Mouse (Mus musculus): ENCODE results near the gene Wtap. TPM values are rescaled to one million over a fixed set of nuclear protein-coding genes. Genes with fewer than 3 reads are reported as not detected.
"Not testable (repeated sequence)": the region's sequence is repeated elsewhere in the genome, so short reads cannot be mapped to it uniquely, and the experiment has no call there.

Gene Wtap
- polyA plus RNA-seq, 1 experiment, result 104 TPM

DNA sequence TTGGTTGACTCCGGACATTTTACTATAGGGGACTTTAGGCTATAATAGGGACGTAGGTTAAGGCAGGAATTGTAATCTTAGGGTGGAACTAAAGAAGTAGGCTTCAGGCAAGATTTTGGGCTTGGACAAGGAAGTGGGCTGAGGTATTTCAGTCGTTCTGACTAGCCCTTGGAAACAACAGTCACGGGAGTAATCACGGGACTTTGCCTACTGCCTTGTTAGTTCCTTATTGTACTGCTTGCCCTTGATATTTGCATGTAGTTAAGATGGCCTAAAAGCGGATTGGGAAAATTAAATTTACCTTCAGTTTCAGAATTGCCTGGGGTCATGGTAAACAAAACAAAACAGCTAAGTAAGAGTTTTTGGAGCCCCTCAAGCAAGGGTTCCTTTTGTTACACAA is 5.1 kb upstream of the Wtap start:
- 0 out of 2 replicates have a peak, but pooled peaks cover under 1% of the 10 kb centered on the region for H3K4me1 ChIP-seq (ENCODE audit: control insufficient read depth, insufficient read depth, low read length)

DNA sequence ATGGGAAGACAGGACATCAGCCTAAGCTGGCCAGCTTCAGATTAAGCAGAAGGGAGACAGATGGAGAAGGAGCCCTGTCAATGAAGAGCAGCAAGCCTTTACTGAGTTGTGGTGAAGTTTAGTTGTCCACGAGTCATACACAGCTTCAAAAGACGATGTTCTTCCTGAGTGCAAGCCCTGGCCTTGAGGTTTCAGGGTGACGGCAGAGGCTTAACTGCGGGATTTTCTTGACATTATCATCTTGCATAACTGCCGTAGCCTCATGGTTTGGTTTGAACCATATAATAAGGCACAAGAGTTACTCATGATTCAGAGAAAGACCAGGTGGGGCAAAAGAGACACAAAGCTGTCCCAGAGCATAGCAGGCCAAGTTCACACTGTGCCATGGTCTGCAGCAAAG is 3.9 kb upstream of the Wtap start:
- no peak overlapping the region for H3K4me3 ChIP-seq (ENCODE audit: insufficient read depth, low read length)
- 0 out of 2 replicates have a peak, but pooled peaks cover 2% of the 10 kb centered on the region for H3K4me1 ChIP-seq (ENCODE audit: control insufficient read depth, insufficient read depth, low read length)
- no peak for TF ChIP-seq CTCF (IDR thresholded peaks at IDR 0.05; ENCODE audit: low read depth, low read length)
- TF ChIP-seq POLR2A (IDR thresholded peaks at IDR 0.05; ENCODE audit: borderline replicate concordance, low read depth, low read length), result no peak
- H3K27ac ChIP-seq (ENCODE audit: insufficient read depth, low read depth, low read length), result no peak overlapping the region

More for the DNA sequence above, 5.1 kb upstream of the Wtap start:
- TF ChIP-seq POLR2A (IDR thresholded peaks at IDR 0.05; ENCODE audit: borderline replicate concordance, low read depth, low read length), result no peak
- no peak for TF ChIP-seq CTCF (IDR thresholded peaks at IDR 0.05; ENCODE audit: low read depth, low read length)
- Histone ChIP-seq H3K27ac (ENCODE audit: insufficient read depth, low read depth, low read length) (no peak overlapping the region), H3K4me3 (ENCODE audit: insufficient read depth, low read length) (no peak overlapping the region)

DNA sequence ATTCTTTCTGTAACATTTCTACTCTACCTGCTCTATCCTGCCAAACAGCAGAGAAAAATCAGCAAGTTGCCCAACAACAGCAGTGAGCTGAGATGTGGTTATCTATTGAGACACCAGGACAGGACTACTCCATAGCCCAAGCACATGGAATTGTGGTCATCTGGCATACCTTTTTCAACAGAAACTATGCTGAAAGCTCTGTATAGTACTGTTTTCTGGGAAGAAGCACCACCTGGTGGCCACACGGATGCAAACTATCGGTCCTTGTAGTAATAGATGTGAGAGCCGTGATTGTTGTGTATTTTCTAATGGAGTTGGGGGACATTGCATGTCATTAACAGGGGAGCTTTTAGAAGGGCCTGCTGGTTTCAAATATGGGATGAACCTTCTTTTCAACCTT is 2.4 kb upstream of the Wtap start:
- Histone ChIP-seq H3K27ac (ENCODE audit: insufficient read depth, low read depth, low read length) (no peak overlapping the region), H3K4me1 (ENCODE audit: control insufficient read depth, insufficient read depth, low read length) (0 out of 2 replicates have a peak, but pooled peaks cover 2% of the 10 kb centered on the region), H3K4me3 (ENCODE audit: insufficient read depth, low read length) (no peak overlapping the region)
- no peak for TF ChIP-seq POLR2A (IDR thresholded peaks at IDR 0.05; ENCODE audit: borderline replicate concordance, low read depth, low read length)

DNA sequence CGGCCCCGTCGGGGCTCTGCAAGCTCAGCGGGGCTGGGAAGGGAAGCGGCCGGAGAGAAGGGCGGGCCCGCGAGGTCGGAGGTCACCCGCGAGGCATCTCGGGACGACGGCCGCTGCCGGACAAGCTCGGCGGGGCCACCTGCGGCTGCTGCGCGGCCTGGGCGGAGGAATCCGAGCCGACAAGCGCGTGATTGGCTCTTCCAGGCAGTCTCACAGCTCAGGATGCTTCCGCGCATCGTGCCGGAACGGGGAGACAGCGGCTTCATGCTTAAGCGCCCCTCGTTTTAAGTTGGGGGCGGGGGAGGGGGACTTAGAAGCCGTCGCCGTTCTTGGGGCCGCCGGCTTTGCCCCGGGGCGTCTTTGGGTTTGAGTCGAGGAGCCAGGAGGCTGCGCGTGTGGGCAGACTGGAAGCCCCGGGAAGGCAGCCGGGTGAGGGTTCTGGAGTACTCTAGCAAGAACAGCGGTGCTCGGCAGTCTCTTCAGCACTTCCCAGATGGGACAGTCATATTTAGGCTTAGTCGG is 1.4 kb downstream of the Wtap start:
- peak overlapping the region; percentile 74 for H3K27ac ChIP-seq (ENCODE audit: insufficient read depth, low read depth, low read length)
- H3K4me1 ChIP-seq (ENCODE audit: control insufficient read depth, insufficient read depth, low read length), result peaks cover 6% of the 10 kb centered on the region
- peak overlapping the region; percentile 64 for H3K4me3 ChIP-seq (ENCODE audit: insufficient read depth, low read length)
- TF ChIP-seq POLR2A (IDR thresholded peaks at IDR 0.05; ENCODE audit: borderline replicate concordance, low read depth, low read length), result peak; percentile 46; the same call in 1 of the 2 replicates
- TF ChIP-seq CTCF (IDR thresholded peaks at IDR 0.05; ENCODE audit: low read depth, low read length), result no peak

DNA sequence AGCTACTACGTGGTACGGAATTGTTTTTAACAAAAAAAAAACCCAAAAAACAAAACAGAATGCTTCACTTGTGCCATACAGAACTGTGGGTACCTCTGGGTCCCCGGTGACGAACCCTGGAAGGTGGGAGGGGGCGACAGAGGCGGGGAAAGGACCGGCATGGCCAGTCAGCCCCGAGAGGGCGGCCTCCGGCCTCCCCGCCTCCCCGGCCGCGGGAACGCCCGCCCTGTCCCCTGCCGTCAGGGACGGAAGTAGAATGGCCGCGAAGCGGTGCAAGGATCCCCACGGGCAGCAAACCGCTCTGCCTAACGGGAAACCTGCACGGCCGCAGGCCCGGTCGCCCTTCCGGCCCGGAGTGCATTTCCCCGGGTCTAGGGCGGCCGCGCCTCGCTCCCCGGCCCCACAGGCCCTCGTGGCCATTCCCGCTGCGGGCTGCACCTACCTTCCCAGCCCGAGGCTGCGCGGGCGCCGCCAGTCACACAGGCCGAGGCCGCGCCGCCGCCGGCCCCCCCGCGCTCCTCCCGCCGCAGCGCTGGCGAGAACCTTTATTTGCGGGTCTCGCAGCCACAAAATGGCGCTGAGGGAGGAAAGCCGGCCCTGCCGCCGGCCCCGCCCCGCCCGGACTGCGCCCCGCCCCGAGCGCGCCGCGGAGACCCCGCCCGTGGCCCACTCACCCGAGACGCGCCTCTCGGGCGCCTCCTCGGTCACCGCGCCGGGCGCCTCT is 2.2 kb downstream of the Wtap start:
- H3K4me1 ChIP-seq (ENCODE audit: control insufficient read depth, insufficient read depth, low read length), result peaks cover 9% of the 10 kb centered on the region
- peak overlapping the region; percentile 100 for H3K27ac ChIP-seq (ENCODE audit: insufficient read depth, low read depth, low read length)
- TF ChIP-seq POLR2A (IDR thresholded peaks at IDR 0.05; ENCODE audit: borderline replicate concordance, low read depth, low read length), result no peak; the same call in 1 of the 2 replicates
- no peak for TF ChIP-seq CTCF (IDR thresholded peaks at IDR 0.05; ENCODE audit: low read depth, low read length)
- H3K4me3 ChIP-seq (ENCODE audit: insufficient read depth, low read length), result peak overlapping the region; percentile 99

DNA sequence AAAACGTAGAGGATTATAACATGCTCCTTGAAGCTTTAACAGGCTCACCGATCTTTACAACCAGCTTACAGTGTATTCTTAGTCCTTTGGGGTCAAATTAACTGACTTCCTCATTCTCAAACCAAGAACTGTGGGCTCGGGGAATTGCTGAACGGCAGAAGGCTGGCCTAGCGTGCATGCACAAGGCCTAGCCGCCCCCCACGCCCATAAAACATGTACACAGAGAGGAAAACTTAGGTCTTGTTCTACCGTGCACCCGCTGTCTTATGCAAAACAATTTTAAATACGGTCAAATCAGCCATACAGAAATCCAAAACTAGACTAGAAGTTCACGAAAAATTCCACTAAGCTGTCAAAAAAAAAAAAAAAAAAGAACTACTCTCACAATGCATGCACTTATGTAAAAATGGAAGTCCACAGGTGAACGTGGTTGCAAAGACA is 2.8 kb downstream of the Wtap start:
- peaks cover 14% of the 10 kb centered on the region for H3K4me1 ChIP-seq (ENCODE audit: control insufficient read depth, insufficient read depth, low read length)
- TF ChIP-seq CTCF (IDR thresholded peaks at IDR 0.05; ENCODE audit: low read depth, low read length) (no peak), POLR2A (IDR thresholded peaks at IDR 0.05; ENCODE audit: borderline replicate concordance, low read depth, low read length) (no peak)

DNA sequence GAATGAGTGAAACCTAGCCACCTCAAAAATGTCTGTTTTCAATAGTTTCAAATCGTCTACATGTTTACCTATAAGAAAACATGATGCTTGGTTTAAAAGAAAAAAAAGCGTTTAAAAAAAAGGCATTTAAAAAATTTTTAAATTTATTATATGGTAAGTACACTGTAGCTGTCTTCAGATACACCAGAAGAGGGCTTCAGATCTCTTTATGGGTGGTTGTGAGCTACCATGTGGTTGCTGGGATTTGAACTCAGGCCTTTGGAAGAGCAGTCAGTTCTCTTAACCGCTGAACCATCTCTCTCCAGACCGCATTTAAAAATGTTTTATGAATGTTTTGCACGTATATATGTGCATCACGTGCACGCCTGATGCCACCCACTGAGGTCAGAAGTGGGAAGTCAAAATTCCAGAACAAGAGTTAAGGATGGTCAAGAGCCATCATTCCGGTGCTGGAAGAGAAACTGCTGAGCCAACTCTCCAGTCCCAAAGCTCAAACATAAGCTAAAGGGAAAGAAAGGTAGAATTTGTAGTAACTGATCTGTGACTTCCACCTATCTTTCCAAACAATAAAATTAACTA is 3.3 kb downstream of the Wtap start:
- peak overlapping the region; percentile 100 for H3K27ac ChIP-seq (ENCODE audit: insufficient read depth, low read depth, low read length)
- TF ChIP-seq POLR2A (IDR thresholded peaks at IDR 0.05; ENCODE audit: borderline replicate concordance, low read depth, low read length) (no peak), CTCF (IDR thresholded peaks at IDR 0.05; ENCODE audit: low read depth, low read length) (no peak)

More for the DNA sequence above, 2.8 kb downstream of the Wtap start:
- Histone ChIP-seq H3K4me3 (ENCODE audit: insufficient read depth, low read length) (peak overlapping the region; percentile 99), H3K27ac (ENCODE audit: insufficient read depth, low read depth, low read length) (peak overlapping the region; percentile 100)

DNA sequence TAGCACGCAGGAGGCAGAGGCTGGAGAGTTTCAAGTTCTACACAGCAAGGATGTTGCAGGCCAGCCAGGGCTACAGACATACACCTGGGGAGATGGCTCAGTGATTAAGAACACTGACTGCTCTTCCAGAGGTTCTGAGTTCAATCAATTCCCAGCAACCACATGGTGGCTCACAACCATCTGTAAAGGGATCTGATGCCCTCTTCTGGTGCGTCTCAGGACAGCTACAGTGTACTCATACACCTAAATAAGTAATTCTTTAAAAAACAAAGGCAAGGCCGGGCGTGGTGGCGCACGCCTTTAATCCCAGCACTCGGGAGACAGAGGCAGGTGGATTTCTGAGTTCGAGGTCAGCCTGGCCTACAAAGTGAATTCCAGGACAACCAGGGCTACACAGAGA is 5.9 kb downstream of the Wtap start:
- H3K27ac ChIP-seq (ENCODE audit: insufficient read depth, low read depth, low read length); H3K4me3 ChIP-seq (ENCODE audit: insufficient read depth, low read length): not testable (repeated sequence)
- peaks cover 14% of the 10 kb centered on the region for H3K4me1 ChIP-seq (ENCODE audit: control insufficient read depth, insufficient read depth, low read length)

More for the DNA sequence above, 3.3 kb downstream of the Wtap start:
- H3K4me1 ChIP-seq (ENCODE audit: control insufficient read depth, insufficient read depth, low read length), result peaks cover 16% of the 10 kb centered on the region
- H3K4me3 ChIP-seq (ENCODE audit: insufficient read depth, low read length), result peak overlapping the region; percentile 99

DNA sequence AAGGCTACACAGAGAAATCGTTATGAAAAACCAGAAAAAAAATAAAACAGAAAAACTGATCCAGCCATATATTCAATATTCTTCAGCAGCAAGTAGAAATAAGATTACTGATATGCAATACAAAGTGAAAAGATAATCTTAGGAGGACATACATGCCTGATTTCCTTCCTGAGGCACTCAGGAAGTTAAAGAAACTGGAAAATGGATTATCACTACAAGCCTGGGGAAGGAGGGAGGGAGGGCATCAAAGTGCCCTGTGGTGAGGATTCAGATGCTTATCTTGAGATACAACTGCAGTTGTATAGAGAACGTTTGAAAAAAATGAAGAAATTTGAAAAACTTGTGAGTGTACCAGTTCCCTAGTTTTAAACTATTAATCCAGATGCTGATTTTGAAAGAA is 10.0 kb downstream of the Wtap start:
- Histone ChIP-seq H3K4me1 (ENCODE audit: control insufficient read depth, insufficient read depth, low read length) (peaks cover 14% of the 10 kb centered on the region), H3K4me3 (ENCODE audit: insufficient read depth, low read length) (no peak overlapping the region), H3K27ac (ENCODE audit: insufficient read depth, low read depth, low read length) (no peak overlapping the region)
- TF ChIP-seq POLR2A (IDR thresholded peaks at IDR 0.05; ENCODE audit: borderline replicate concordance, low read depth, low read length) (no peak), CTCF (IDR thresholded peaks at IDR 0.05; ENCODE audit: low read depth, low read length) (no peak)

DNA sequence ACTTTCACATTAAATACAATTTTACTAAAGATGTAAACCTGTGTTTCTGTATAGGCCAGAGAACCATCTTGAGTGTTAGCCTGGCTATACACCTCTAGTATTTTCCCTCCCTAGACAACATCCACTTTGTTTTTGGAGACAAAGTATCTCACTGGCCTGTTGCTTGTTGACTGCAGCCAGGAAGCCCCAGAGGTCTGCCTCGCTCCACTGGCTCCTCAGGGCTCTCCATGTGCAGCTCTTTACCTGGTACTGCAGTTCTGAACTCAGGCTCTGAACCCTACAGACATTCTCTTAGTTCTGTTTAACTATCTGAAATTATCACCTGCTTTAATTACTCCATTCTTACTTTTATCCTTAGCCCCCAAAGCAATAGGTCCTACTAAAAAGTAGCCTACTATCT is 15.4 kb downstream of the Wtap start:
- TF ChIP-seq CTCF (IDR thresholded peaks at IDR 0.05; ENCODE audit: low read depth, low read length), result no peak
- no peak for TF ChIP-seq POLR2A (IDR thresholded peaks at IDR 0.05; ENCODE audit: borderline replicate concordance, low read depth, low read length)

More for the DNA sequence above, 15.4 kb downstream of the Wtap start:
- Histone ChIP-seq H3K4me3 (ENCODE audit: insufficient read depth, low read length) (no peak overlapping the region), H3K4me1 (ENCODE audit: control insufficient read depth, insufficient read depth, low read length) (no peaks in the 10 kb centered on the region), H3K27ac (ENCODE audit: insufficient read depth, low read depth, low read length) (no peak overlapping the region)

Measured in bone marrow macrophage, adult 2 months (primary cell).